Mouse (Mus musculus): ENCODE data around the gene Proser2. TPM values are rescaled to one million over a fixed set of nuclear protein-coding genes. Genes with fewer than 3 reads are reported as not detected.

The Proser2 gene
- 2.8 and 3.8 TPM in 2 replicates for polyA plus RNA-seq (2014; fragmentation: Nextera tagmentation; extraction: Ambion mirVana)

- under 1% methylated on average over 78 of the region's 83 CpGs for WGBS
- Histone ChIP-seq H3K4me3 (ENCODE audit: low read depth, low read length) (peak within 1 kb of the TSS; percentile 70), H3K4me2 (ENCODE audit: low read depth, low read length, severe bottlenecking) (peak within 1 kb of the TSS; percentile 93), H3K27me3 (ENCODE audit: control insufficient read depth, insufficient read depth, low read length) (peaks cover 19% of the 10 kb centered on the region), H3K9me3 (ENCODE audit: control insufficient read depth, low read length) (no peaks in the 10 kb centered on the region), H3K36me3 (ENCODE audit: control insufficient read depth, insufficient read depth, low read length) (no peaks in the 10 kb centered on the region), H3K27ac (ENCODE audit: low read depth, low read length) (no peak within 1 kb of the TSS), H3K9ac (ENCODE audit: low read length) (peak within 1 kb of the TSS; percentile 66), H3K4me1 (replicated peaks; ENCODE audit: control insufficient read depth, insufficient read depth, low read length) (no peaks in the 10 kb centered on the region; the same call in 1 of the 2 replicates)
- peak; percentile 90 for ATAC-seq (replicated peaks; ENCODE audit: low FRiP score)
- DNase-seq (ENCODE audit: low spot score): peak; percentile 88
These were observed at the start of gene Proser2 for GRCm38 (mm10) chr2:6129555-6130355. Gene Proser2 (minus strand): TSS chr2:6130211.

GRCm38 (mm10) chr2:6179749-6180117, 49.7 kb upstream of the Proser2 start:
- Histone ChIP-seq H3K4me3 (ENCODE audit: low read depth, low read length) (no peak overlapping the region), H3K4me1 (replicated peaks; ENCODE audit: control insufficient read depth, insufficient read depth, low read length) (no peaks in the 10 kb centered on the region), H3K9ac (ENCODE audit: low read length) (no peak overlapping the region), H3K27ac (ENCODE audit: low read depth, low read length) (no peak overlapping the region), H3K27me3 (ENCODE audit: control insufficient read depth, insufficient read depth, low read length) (no peaks in the 10 kb centered on the region), H3K9me3 (ENCODE audit: control insufficient read depth, low read length) (no peaks in the 10 kb centered on the region), H3K36me3 (ENCODE audit: control insufficient read depth, insufficient read depth, low read length) (no peaks in the 10 kb centered on the region), H3K4me2 (ENCODE audit: low read depth, low read length, severe bottlenecking) (no peak overlapping the region)
- no peak for ATAC-seq (replicated peaks; ENCODE audit: low FRiP score)
- no peak for DNase-seq (ENCODE audit: low spot score)
- 92% methylated on average over 1 of the region's 1 CpGs for WGBS

GRCm38 (mm10) chr2:6178901-6179748, 49.1 kb upstream of the Proser2 start:
- Histone ChIP-seq H3K27ac (ENCODE audit: low read depth, low read length) (no peak overlapping the region), H3K4me1 (replicated peaks; ENCODE audit: control insufficient read depth, insufficient read depth, low read length) (no peaks in the 10 kb centered on the region)
- ATAC-seq (replicated peaks; ENCODE audit: low FRiP score): no peak

GRCm38 (mm10) chr2:6173013-6173412, 43.0 kb upstream of the Proser2 start:
- Histone ChIP-seq H3K27ac (ENCODE audit: low read depth, low read length) (no peak overlapping the region), H3K4me2 (ENCODE audit: low read depth, low read length, severe bottlenecking) (no peak overlapping the region), H3K4me3 (ENCODE audit: low read depth, low read length) (no peak overlapping the region), H3K9me3 (ENCODE audit: control insufficient read depth, low read length) (no peaks in the 10 kb centered on the region), H3K9ac (ENCODE audit: low read length) (no peak overlapping the region), H3K36me3 (ENCODE audit: control insufficient read depth, insufficient read depth, low read length) (no peaks in the 10 kb centered on the region), H3K4me1 (replicated peaks; ENCODE audit: control insufficient read depth, insufficient read depth, low read length) (no peaks in the 10 kb centered on the region), H3K27me3 (ENCODE audit: control insufficient read depth, insufficient read depth, low read length) (no peaks in the 10 kb centered on the region)
- ATAC-seq (replicated peaks; ENCODE audit: low FRiP score) (no peak), DNase-seq (ENCODE audit: low spot score) (no peak)
- WGBS: 63% methylated on average over 3 of the region's 3 CpGs

More at GRCm38 (mm10) chr2:6178901-6179748, 49.1 kb upstream of the Proser2 start:
- WGBS: 91% methylated on average over 16 of the region's 16 CpGs
- H3K9me3 ChIP-seq (ENCODE audit: control insufficient read depth, low read length): no peaks in the 10 kb centered on the region
- no peak overlapping the region for H3K4me3 ChIP-seq (ENCODE audit: low read depth, low read length)
- no peak for DNase-seq (ENCODE audit: low spot score)
- H3K27me3 ChIP-seq (ENCODE audit: control insufficient read depth, insufficient read depth, low read length): no peaks in the 10 kb centered on the region
- no peak overlapping the region for H3K9ac ChIP-seq (ENCODE audit: low read length)
- H3K4me2 ChIP-seq (ENCODE audit: low read depth, low read length, severe bottlenecking): no peak overlapping the region
- no peaks in the 10 kb centered on the region for H3K36me3 ChIP-seq (ENCODE audit: control insufficient read depth, insufficient read depth, low read length)

GRCm38 (mm10) chr2:6168560-6168959, 38.5 kb upstream of the Proser2 start:
- no peak overlapping the region for H3K4me3 ChIP-seq (ENCODE audit: low read depth, low read length)
- no peak for ATAC-seq (replicated peaks; ENCODE audit: low FRiP score)
- WGBS: 77% methylated on average over 2 of the region's 2 CpGs
- H3K36me3 ChIP-seq (ENCODE audit: control insufficient read depth, insufficient read depth, low read length): no peaks in the 10 kb centered on the region
- H3K9me3 ChIP-seq (ENCODE audit: control insufficient read depth, low read length): no peaks in the 10 kb centered on the region
- H3K27me3 ChIP-seq (ENCODE audit: control insufficient read depth, insufficient read depth, low read length): no peaks in the 10 kb centered on the region
- no peak overlapping the region for H3K9ac ChIP-seq (ENCODE audit: low read length)
- H3K4me2 ChIP-seq (ENCODE audit: low read depth, low read length, severe bottlenecking): no peak overlapping the region
- H3K4me1 ChIP-seq (replicated peaks; ENCODE audit: control insufficient read depth, insufficient read depth, low read length): no peaks in the 10 kb centered on the region
- H3K27ac ChIP-seq (ENCODE audit: low read depth, low read length): no peak overlapping the region
- DNase-seq (ENCODE audit: low spot score): no peak

DNA sequence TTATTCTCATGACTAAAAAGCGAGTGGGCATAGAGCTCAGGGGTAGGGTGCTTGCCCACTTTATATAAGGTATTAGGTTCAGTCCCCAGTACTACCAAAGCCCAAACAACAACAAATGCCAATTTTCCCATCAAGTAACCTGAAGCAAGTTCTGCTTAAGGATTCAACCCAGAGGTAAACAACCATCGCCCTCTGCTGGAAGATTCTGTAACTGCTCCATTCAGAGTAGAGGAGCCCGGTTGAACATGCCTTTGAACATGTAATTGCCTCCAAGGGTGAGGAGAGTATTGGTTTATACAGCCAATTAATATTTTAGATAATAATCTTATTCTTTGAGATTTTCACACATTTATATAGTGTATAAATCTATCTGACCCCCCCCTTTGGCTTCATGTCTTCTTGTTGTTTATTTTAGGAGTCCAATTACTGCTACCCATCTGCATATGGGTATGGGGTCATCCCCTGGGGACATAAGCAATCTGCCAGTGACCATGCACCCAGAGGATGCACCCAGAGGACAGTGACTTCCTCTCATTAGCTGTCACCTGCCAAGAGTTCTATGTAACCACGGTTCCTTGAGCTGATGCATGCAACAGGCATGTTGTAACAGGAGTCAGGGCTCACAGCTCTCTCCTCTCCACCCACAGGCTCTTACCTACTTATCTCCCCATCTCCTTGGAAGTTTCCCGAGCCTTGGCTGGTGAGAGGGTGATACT, 38.0 kb upstream of the Proser2 start:
- 0 out of 2 replicates have a peak, but pooled peaks have one; percentile 21 for ATAC-seq (replicated peaks; ENCODE audit: low FRiP score)
- peak; percentile 80 for DNase-seq (ENCODE audit: low spot score)
- Histone ChIP-seq H3K9ac (ENCODE audit: low read length) (no peak overlapping the region), H3K4me2 (ENCODE audit: low read depth, low read length, severe bottlenecking) (no peak overlapping the region), H3K27me3 (ENCODE audit: control insufficient read depth, insufficient read depth, low read length) (no peaks in the 10 kb centered on the region), H3K4me1 (replicated peaks; ENCODE audit: control insufficient read depth, insufficient read depth, low read length) (no peaks in the 10 kb centered on the region), H3K36me3 (ENCODE audit: control insufficient read depth, insufficient read depth, low read length) (no peaks in the 10 kb centered on the region), H3K9me3 (ENCODE audit: control insufficient read depth, low read length) (no peaks in the 10 kb centered on the region), H3K27ac (ENCODE audit: low read depth, low read length) (no peak overlapping the region), H3K4me3 (ENCODE audit: low read depth, low read length) (no peak overlapping the region)
- WGBS: 37% methylated on average over 5 of the region's 5 CpGs

GRCm38 (mm10) chr2:6165771-6166170, 35.8 kb upstream of the Proser2 start:
- H3K9ac ChIP-seq (ENCODE audit: low read length): no peak overlapping the region
- H3K4me1 ChIP-seq (replicated peaks; ENCODE audit: control insufficient read depth, insufficient read depth, low read length): no peaks in the 10 kb centered on the region
- DNase-seq (ENCODE audit: low spot score): no peak
- no peak overlapping the region for H3K27ac ChIP-seq (ENCODE audit: low read depth, low read length)
- H3K9me3 ChIP-seq (ENCODE audit: control insufficient read depth, low read length): no peaks in the 10 kb centered on the region
- H3K4me3 ChIP-seq (ENCODE audit: low read depth, low read length): no peak overlapping the region
- no peak for ATAC-seq (replicated peaks; ENCODE audit: low FRiP score)
- H3K27me3 ChIP-seq (ENCODE audit: control insufficient read depth, insufficient read depth, low read length): no peaks in the 10 kb centered on the region
- no peaks in the 10 kb centered on the region for H3K36me3 ChIP-seq (ENCODE audit: control insufficient read depth, insufficient read depth, low read length)
- WGBS: 80% methylated on average over 6 of the region's 6 CpGs
- H3K4me2 ChIP-seq (ENCODE audit: low read depth, low read length, severe bottlenecking): no peak overlapping the region

DNA sequence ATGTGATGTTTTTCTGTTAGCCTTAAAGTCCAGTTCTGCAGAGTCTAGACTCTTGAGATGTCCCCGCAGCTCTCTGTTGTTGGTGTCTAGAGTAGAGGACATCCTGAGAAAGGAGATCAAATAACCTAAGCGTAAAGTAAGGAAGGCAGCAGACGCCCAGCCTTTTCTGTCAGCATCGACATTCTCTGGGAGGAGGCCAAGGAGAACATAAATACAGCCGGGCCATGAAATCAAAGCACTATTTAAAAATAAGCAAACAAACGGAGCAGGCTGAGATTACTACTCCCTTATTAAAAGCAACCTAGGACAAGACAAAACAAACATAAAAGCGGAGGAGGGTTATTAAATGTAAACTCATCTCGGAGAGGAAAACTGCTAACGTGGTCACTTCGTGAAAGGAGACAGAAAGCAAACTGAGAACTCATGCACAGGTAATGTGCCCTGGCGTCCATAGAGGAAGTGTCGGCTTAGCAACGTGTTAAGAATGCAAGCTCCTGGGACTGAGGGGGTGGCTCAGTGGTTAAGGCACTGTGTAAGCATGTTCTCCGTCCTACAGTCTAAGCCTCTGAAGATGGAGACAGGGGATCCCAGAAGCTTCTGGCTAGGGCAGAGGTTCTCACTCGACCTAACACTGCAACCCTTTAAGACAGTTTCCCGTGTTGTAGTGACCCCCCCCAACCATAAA, 34.7 kb upstream of the Proser2 start:
- no peaks in the 10 kb centered on the region for H3K27me3 ChIP-seq (ENCODE audit: control insufficient read depth, insufficient read depth, low read length)
- no peaks in the 10 kb centered on the region for H3K36me3 ChIP-seq (ENCODE audit: control insufficient read depth, insufficient read depth, low read length)
- no peak overlapping the region for H3K4me3 ChIP-seq (ENCODE audit: low read depth, low read length)
- H3K4me1 ChIP-seq (replicated peaks; ENCODE audit: control insufficient read depth, insufficient read depth, low read length): no peaks in the 10 kb centered on the region
- no peak overlapping the region for H3K9ac ChIP-seq (ENCODE audit: low read length)
- 81% methylated on average over 16 of the region's 16 CpGs for WGBS
- no peaks in the 10 kb centered on the region for H3K9me3 ChIP-seq (ENCODE audit: control insufficient read depth, low read length)
- no peak overlapping the region for H3K27ac ChIP-seq (ENCODE audit: low read depth, low read length)
- ATAC-seq (replicated peaks; ENCODE audit: low FRiP score) (no peak), DNase-seq (ENCODE audit: low spot score) (no peak)
- no peak overlapping the region for H3K4me2 ChIP-seq (ENCODE audit: low read depth, low read length, severe bottlenecking)
